Mouse (Mus musculus) large intestine, adult 2 months (tissue): Measurements from ENCODE around the gene Entpd3. TPM values are rescaled to one million over a fixed set of nuclear protein-coding genes. Genes with fewer than 3 reads are reported as not detected.

ENCODE experiments used
- DNase-seq: peaks from one replicate; pipeline ENCODE4 v3.0.0-alpha.2; 2012; ENCODE audit warnings: low read depth, low spot score
- WGBS: fragments of 180-500 bp; shearing (Covaris S2); methylation state at CpG from one replicate; pipeline ENCODE4 v1.1.7; 2018; 5-methylcytosine and 5-hydroxymethylcytosine counted together
- polyA plus RNA-seq: library from polyadenylated mRNA; depleted of rRNA; stranded (reverse); fragments of >200 nt; gene quantifications from 2 replicates; pipeline ENCODE4 v1.2.3, GENCODE M21; 2012; rRNA removed

The Entpd3 gene
- polyA plus RNA-seq, 1 experiment, result 1.8 TPM

DNA sequence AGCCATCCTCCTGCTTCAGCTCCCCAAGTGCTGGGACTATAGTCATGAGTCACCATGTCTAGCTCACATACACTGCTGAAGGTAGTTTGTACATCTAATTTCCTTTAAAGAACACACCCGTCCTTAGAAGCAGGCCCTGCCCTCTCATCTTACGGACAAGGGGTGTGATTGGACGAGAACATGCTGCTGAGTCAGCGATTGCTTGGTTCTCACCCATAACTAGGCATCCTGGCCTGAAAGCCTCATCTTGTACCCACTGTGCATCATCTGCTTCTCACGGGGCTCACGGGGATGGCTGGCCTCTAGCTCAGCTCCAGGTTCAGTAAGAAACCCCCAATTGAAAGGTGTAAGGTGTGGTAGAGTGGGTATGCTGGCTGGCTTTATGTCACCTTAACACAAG, 74.4 kb downstream of the Entpd3 start:
- 79% methylated on average over 6 of the region's 6 CpGs for WGBS
- no peak for DNase-seq

Other genes with a start within 250 kb of the Entpd3 start
- gene Myrip, start 238.3 kb upstream of the Entpd3 start, polyA plus RNA-seq, result 1.3 and 1.9 TPM in 2 replicates
- gene Eif1b, start 47.6 kb upstream of the Entpd3 start, polyA plus RNA-seq, result 20.8 and 23.8 TPM in 2 replicates
- gene Rpl14, start 31.6 kb downstream of the Entpd3 start, polyA plus RNA-seq, result 605 and 662 TPM in 2 replicates